Mouse (Mus musculus) embryonic facial prominence, embryonic 14.5 days (tissue): ENCODE measurements at regions not wholly inside any gene's neighbourhood (a gene's known extent, or its start where the extent isn't known, plus 50 kb on each side); places are given as distances from the start of the nearest gene placed in this dataset.

ENCODE experiments used
- ATAC-seq: fragments of 200-750 bp; cut with Nextera tagmentation; 2 replicates; pipeline ENCODE4 v1.8.0; 2017; ENCODE audit warnings: low read depth, moderate number of reproducible peaks, moderate TSS enrichment
- DNase-seq: peaks from one replicate; pipeline ENCODE4 v3.0.0-alpha.2; 2015; ENCODE audit warnings: low spot score
- H3K27ac ChIP-seq: fragments of 300-500 bp; sonication (generic); replicated peaks from 2 replicates; pipeline ENCODE4 v1.5.1; 2014; ENCODE audit warnings: low read depth, mild to moderate bottlenecking, low read length, moderate library complexity
- H3K27me3 ChIP-seq: fragments of 300-500 bp; sonication (generic); replicated peaks from 2 replicates; pipeline ENCODE4 v1.6.1; 2014; ENCODE audit warnings: low read length; ENCODE audit not compliant: control insufficient read depth, insufficient read depth
- H3K36me3 ChIP-seq: fragments of 300-500 bp; sonication (generic); 2 replicates; pipeline ENCODE4 v1.6.1; 2014; ENCODE audit warnings: low read length, mixed read lengths; ENCODE audit not compliant: control insufficient read depth, insufficient read depth
- H3K4me1 ChIP-seq: fragments of 300-500 bp; sonication (generic); 2 replicates; pipeline ENCODE4 v1.6.1; 2014; ENCODE audit warnings: antibody characterized with exemption, low read length; ENCODE audit not compliant: control insufficient read depth, insufficient read depth
- H3K4me2 ChIP-seq: fragments of 300-500 bp; sonication (generic); 2 replicates; pipeline ENCODE4 v1.6.1; 2014; ENCODE audit warnings: low read depth, mild to moderate bottlenecking, low read length, moderate library complexity, mixed read lengths
- H3K4me3 ChIP-seq: fragments of 300-500 bp; sonication (generic); 2 replicates; pipeline ENCODE4 v1.5.1; 2014; ENCODE audit warnings: low read depth, mild to moderate bottlenecking, low read length
- H3K9ac ChIP-seq: fragments of 300-500 bp; sonication (generic); 2 replicates; pipeline ENCODE4 v1.6.1; 2014; ENCODE audit warnings: low read depth, mild to moderate bottlenecking, low read length, moderate library complexity, mixed read lengths
- H3K9me3 ChIP-seq: fragments of 300-500 bp; sonication (generic); 2 replicates; pipeline ENCODE4 v1.6.1; 2016; ENCODE audit warnings: low read length; ENCODE audit not compliant: control insufficient read depth
- WGBS: fragments of 180-500 bp; shearing (Covaris S2); extraction: QIAGEN DNeasy Blood & Tissue Kit; methylation state at CpG from one replicate; pipeline ENCODE4 v1.1.7; 2014; 5-methylcytosine and 5-hydroxymethylcytosine counted together

DNA sequence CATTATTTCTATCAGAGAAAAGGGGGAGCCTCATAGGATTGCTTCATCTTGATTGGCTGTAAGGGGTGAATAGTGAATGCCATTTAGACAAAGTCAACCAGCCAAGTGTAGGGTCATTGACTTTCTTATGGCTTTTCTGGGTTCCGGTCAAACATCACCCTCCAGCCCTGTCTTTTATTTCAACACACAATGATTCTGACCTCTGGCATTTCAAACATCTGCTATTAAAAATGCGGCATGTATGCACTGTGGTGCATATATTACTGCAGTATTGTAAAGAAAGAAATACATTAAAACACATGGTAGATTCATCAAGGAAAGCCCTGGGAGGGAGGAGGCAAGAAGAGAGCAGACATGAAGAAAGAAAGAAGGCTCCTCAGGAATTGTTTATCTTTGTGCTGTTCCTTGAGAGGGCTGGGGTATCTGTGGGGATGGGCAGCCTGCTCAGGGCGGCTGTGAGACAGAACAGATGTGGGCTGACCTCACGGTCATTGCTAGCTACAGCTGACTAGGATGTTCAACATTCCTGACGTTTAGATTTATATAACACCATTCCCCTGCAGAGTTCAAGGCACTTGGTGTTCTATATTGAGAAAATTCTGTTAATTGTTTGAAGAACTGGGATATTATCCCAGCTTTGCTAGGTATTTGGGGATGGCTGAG lies 303.5 kb upstream of the Ppp2r3a start:
- H3K9me3 ChIP-seq: no peaks in the 10 kb centered on the region
- H3K27me3 ChIP-seq: no peaks in the 10 kb centered on the region
- H3K4me3 ChIP-seq: no peak overlapping the region
- no peaks in the 10 kb centered on the region for H3K4me1 ChIP-seq
- peak; percentile 68; the same call in 1 of the 2 replicates for ATAC-seq
- WGBS: 26% methylated on average over 5 of the region's 5 CpGs
- no peak overlapping the region for H3K4me2 ChIP-seq
- no peak overlapping the region for H3K27ac ChIP-seq
- no peaks in the 10 kb centered on the region for H3K36me3 ChIP-seq
- H3K9ac ChIP-seq: no peak overlapping the region
- DNase-seq: peak; percentile 56

DNA sequence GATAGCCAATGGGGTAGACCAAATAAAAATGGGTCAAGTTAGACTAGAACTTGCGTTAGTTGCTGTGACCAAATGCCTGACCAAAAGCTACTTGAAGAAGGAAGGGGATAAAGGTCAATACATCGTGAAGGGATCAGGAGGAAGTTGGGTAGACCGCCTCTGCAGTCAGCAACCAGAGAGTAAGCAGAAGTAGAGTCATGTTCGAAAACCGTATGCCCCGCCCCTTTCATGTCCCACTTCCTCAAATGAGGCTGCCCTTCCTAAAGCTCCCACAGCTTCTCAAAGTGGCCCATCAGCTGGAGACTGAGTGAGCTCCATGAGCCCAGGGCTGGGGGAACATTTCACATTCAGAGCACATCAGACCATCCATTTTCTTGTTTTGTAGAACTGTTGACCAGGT lies 301.2 kb upstream of the Ppp2r3a start:
- Histone ChIP-seq H3K27me3 (no peaks in the 10 kb centered on the region), H3K36me3 (no peaks in the 10 kb centered on the region), H3K9me3 (peaks cover 4% of the 10 kb centered on the region; the same call in 1 of the 2 replicates), H3K9ac (no peak overlapping the region), H3K4me1 (no peaks in the 10 kb centered on the region), H3K4me2 (no peak overlapping the region), H3K27ac (no peak overlapping the region), H3K4me3 (no peak overlapping the region)
- ATAC-seq (no peak), DNase-seq (no peak)
- 92% methylated on average over 6 of the region's 6 CpGs for WGBS

GRCm38 (mm10) chr9:101551256-101551655 lies 299.7 kb upstream of the Ppp2r3a start:
- no peak overlapping the region for H3K9ac ChIP-seq
- no peak overlapping the region for H3K27ac ChIP-seq
- H3K9me3 ChIP-seq: peaks cover 5% of the 10 kb centered on the region; the same call in 1 of the 2 replicates
- no peak overlapping the region for H3K4me2 ChIP-seq
- H3K4me3 ChIP-seq: no peak overlapping the region
- DNase-seq (no peak), ATAC-seq (no peak)
- no peaks in the 10 kb centered on the region for H3K27me3 ChIP-seq
- H3K4me1 ChIP-seq: no peaks in the 10 kb centered on the region
- WGBS: 57% methylated on average over 3 of the region's 3 CpGs
- H3K36me3 ChIP-seq: no peaks in the 10 kb centered on the region

- Histone ChIP-seq H3K4me3 (no peak overlapping the region), H3K9ac (no peak overlapping the region)
- DNase-seq: peak; percentile 23
Measured at GRCm38 (mm10) chr9:101546213-101546832, 294.7 kb upstream of the Ppp2r3a start.

DNA sequence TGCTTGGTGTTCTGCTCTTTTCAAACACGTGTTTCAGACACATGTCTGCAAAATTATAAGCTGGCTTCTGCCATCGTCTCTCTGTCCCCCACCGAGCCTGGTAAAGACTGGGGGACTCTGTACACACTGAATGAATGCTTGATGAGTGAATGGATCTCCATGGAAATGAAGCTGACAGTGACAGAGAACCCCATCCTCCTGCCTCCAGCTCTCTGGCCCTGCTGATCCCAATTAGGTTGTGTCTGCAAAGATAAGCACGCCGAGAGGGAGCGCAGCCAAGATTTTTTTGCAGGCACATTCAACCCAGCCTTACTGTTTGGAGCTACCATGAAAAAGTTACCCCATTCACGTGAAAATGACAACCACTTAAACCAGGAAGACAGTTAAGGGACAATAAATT lies 266.5 kb upstream of the Ppp2r3a start:
- 72% methylated on average over 7 of the region's 7 CpGs for whole genome bisulfite sequencing
- H3K9me3 ChIP-seq: no peaks in the 10 kb centered on the region
- no peak for ATAC-seq
- H3K27me3 ChIP-seq: no peaks in the 10 kb centered on the region
- DNase-seq: no peak
- H3K36me3 ChIP-seq: no peaks in the 10 kb centered on the region
- H3K4me2 ChIP-seq: no peak overlapping the region
- H3K27ac ChIP-seq: no peak overlapping the region
- H3K4me3 ChIP-seq: no peak overlapping the region
- H3K9ac ChIP-seq: no peak overlapping the region
- H3K4me1 ChIP-seq: no peaks in the 10 kb centered on the region

More at GRCm38 (mm10) chr9:101546213-101546832, 294.7 kb upstream of the Ppp2r3a start:
- no peaks in the 10 kb centered on the region for H3K4me1 ChIP-seq
- H3K9me3 ChIP-seq: peaks cover 5% of the 10 kb centered on the region; the same call in 1 of the 2 replicates
- ATAC-seq: no peak
- no peak overlapping the region for H3K27ac ChIP-seq
- H3K27me3 ChIP-seq: no peaks in the 10 kb centered on the region
- H3K36me3 ChIP-seq: no peaks in the 10 kb centered on the region
- WGBS: 68% methylated on average over 10 of the region's 10 CpGs
- no peak overlapping the region for H3K4me2 ChIP-seq

DNA sequence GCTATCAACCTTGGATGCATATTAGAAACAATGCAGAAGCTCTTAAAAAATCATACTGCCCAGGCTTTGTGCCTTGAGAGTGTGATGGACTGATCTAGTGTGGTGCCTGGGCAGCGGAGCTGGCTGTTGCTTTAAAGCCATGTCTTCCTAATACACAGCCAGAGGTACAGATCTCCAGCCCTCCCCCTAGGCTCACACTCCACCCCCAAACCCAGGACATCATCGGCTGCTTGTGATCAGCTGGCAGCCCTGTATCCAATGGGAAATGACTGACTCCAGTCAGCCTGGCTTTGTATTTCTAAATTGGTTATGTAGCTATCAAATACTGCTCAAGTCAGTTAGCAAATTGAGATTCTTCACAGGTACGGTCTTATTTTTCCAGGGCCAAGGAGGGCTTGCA lies 259.2 kb upstream of the Ppp2r3a start:
- WGBS: 65% methylated on average over 3 of the region's 3 CpGs
- Histone ChIP-seq H3K9ac (no peak overlapping the region), H3K36me3 (no peaks in the 10 kb centered on the region), H3K27ac (no peak overlapping the region), H3K4me1 (no peaks in the 10 kb centered on the region), H3K9me3 (no peaks in the 10 kb centered on the region), H3K4me3 (no peak overlapping the region), H3K27me3 (no peaks in the 10 kb centered on the region), H3K4me2 (no peak overlapping the region)
- DNase-seq (no peak), ATAC-seq (no peak)

- Histone ChIP-seq H3K4me1 (no peaks in the 10 kb centered on the region), H3K9me3 (no peaks in the 10 kb centered on the region), H3K27ac (no peak overlapping the region), H3K4me2 (no peak overlapping the region), H3K9ac (no peak overlapping the region), H3K4me3 (no peak overlapping the region), H3K27me3 (no peaks in the 10 kb centered on the region), H3K36me3 (no peaks in the 10 kb centered on the region)
- DNase-seq: no peak
- WGBS: 76% methylated on average over 9 of the region's 9 CpGs
- ATAC-seq: no peak
Measured at GRCm38 (mm10) chr9:101509196-101509595, 257.6 kb upstream of the Ppp2r3a start.

GRCm38 (mm10) chr9:101507023-101507690 lies 255.6 kb upstream of the Ppp2r3a start:
- Histone ChIP-seq H3K27ac (no peak overlapping the region), H3K9ac (no peak overlapping the region), H3K27me3 (no peaks in the 10 kb centered on the region), H3K36me3 (no peaks in the 10 kb centered on the region), H3K4me1 (no peaks in the 10 kb centered on the region), H3K9me3 (no peaks in the 10 kb centered on the region), H3K4me3 (no peak overlapping the region), H3K4me2 (no peak overlapping the region)
- ATAC-seq (no peak), DNase-seq (no peak)
- WGBS: 78% methylated on average over 6 of the region's 6 CpGs
